Mouse (Mus musculus) heart, embryonic 14.5 days (tissue): ENCODE measurements around the gene Ubp1. TPM values are rescaled to one million over a fixed set of nuclear protein-coding genes. Genes with fewer than 3 reads are reported as not detected.
A peak's percentile ranks its signal among the peaks of the same experiment; 100 is the strongest.

Experiments used
- ATAC-seq: fragments of 200-750 bp; cut with Nextera tagmentation; 2 replicates; pipeline ENCODE4 v1.8.0; 2017; ENCODE audit warnings: low read depth, moderate TSS enrichment; ENCODE audit not compliant: insufficient number of reproducible peaks, insufficient read depth, low FRiP score
- H3K27ac ChIP-seq, 2 experiments: fragments of 200-500 bp in 1 of 2; fragments of 300-500 bp in 1 of 2; sonication (generic) in 1 of 2; replicated peaks in 1 of 2; 2 replicates each; pipeline ENCODE4 v1.5.1; 2012 to 2014; ENCODE audit warnings: low read depth in 2 of 2, low read length in 2 of 2, control low read depth in 1 of 2, mild to moderate bottlenecking in 1 of 2, mixed read lengths in 1 of 2; ENCODE audit not compliant: control insufficient read depth in 1 of 2, insufficient read depth in 1 of 2
- H3K27me3 ChIP-seq: fragments of 300-500 bp; sonication (generic); 2 replicates; pipeline ENCODE4 v1.6.1; 2014; ENCODE audit warnings: mild to moderate bottlenecking, low read length, control low read depth; ENCODE audit not compliant: control insufficient read depth, insufficient read depth
- H3K36me3 ChIP-seq: fragments of 300-500 bp; sonication (generic); 2 replicates; pipeline ENCODE4 v1.6.1; 2014; ENCODE audit warnings: mild to moderate bottlenecking, control low read depth, low read length, mixed read lengths; ENCODE audit not compliant: control insufficient read depth, insufficient read depth
- H3K4me1 ChIP-seq, 2 experiments: fragments of 200-500 bp in 1 of 2; fragments of 300-500 bp in 1 of 2; sonication (generic) in 1 of 2; 2 replicates each; pipeline ENCODE4 v1.6.1; 2012 to 2014; ENCODE audit warnings: low read length in 2 of 2, control low read depth in 1 of 2, mixed read lengths in 1 of 2; ENCODE audit not compliant: control insufficient read depth in 2 of 2, insufficient read depth in 2 of 2
- H3K4me2 ChIP-seq: fragments of 300-500 bp; sonication (generic); 2 replicates; pipeline ENCODE4 v1.6.1; 2014; ENCODE audit warnings: mild to moderate bottlenecking, low read length
- H3K4me3 ChIP-seq, 2 experiments: fragments of 200-500 bp in 1 of 2; fragments of 300-500 bp in 1 of 2; sonication (generic) in 1 of 2; 2 replicates each; pipeline ENCODE4 v1.5.1; 2012 to 2014; ENCODE audit warnings: low read length in 2 of 2, mild to moderate bottlenecking in 2 of 2, control low read depth in 1 of 2, low read depth in 1 of 2, moderate library complexity in 1 of 2; ENCODE audit not compliant: control insufficient read depth in 1 of 2, insufficient read depth in 1 of 2
- H3K9ac ChIP-seq: fragments of 300-500 bp; sonication (generic); 2 replicates; pipeline ENCODE4 v1.6.1; 2014; ENCODE audit warnings: mild to moderate bottlenecking, low read length
- H3K9me3 ChIP-seq: fragments of 300-500 bp; sonication (generic); 2 replicates; pipeline ENCODE4 v1.6.1; 2016; ENCODE audit warnings: low read length, control low read depth; ENCODE audit not compliant: control insufficient read depth
- WGBS: fragments of 180-500 bp; shearing (Covaris S2); extraction: QIAGEN DNeasy Blood & Tissue Kit; methylation state at CpG from one replicate; pipeline ENCODE4 v1.1.7; 2014; 5-methylcytosine and 5-hydroxymethylcytosine counted together
- polyA plus RNA-seq: library from polyadenylated mRNA; unstranded; fragments of >200 nt; fragmentation: Nextera tagmentation; extraction: Ambion mirVana; gene quantifications from 2 replicates; pipeline ENCODE4 v1.2.1, GENCODE M21; 2014

The Ubp1 gene
- polyA plus RNA-seq, 1 experiment from 2014 or later, result 27.6 TPM

DNA sequence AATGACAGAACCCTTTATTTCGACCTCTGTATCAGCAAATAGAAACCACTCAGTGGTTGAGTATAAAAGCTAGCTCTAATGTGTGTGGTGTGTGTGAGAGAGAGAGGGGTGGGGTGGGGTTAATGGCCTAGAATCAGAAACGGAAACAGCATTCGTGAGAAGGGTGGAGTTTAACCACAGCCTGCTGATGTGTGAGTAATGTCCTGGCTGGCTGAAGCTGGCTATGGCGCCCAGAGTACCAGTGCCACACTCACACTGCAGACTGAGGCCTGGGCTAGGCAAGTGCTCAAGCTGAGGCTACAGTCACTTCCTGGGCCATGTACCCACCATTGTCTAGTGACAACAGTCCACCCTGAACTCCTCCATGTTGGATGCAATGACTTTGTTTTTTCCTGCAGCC, 85.7 kb downstream of the Ubp1 start:
- no peak overlapping the region for H3K4me2 ChIP-seq
- H3K4me1 ChIP-seq, result no peaks in the 10 kb centered on the region
- H3K9ac ChIP-seq, result no peak overlapping the region
- no peaks in the 10 kb centered on the region for H3K27me3 ChIP-seq
- no peak overlapping the region for H3K27ac ChIP-seq
- H3K36me3 ChIP-seq, result no peaks in the 10 kb centered on the region
- 68% methylated on average over 4 of the region's 4 CpGs for WGBS
- H3K9me3 ChIP-seq, result no peaks in the 10 kb centered on the region
- no peak for ATAC-seq
- H3K4me3 ChIP-seq, result no peak overlapping the region

DNA sequence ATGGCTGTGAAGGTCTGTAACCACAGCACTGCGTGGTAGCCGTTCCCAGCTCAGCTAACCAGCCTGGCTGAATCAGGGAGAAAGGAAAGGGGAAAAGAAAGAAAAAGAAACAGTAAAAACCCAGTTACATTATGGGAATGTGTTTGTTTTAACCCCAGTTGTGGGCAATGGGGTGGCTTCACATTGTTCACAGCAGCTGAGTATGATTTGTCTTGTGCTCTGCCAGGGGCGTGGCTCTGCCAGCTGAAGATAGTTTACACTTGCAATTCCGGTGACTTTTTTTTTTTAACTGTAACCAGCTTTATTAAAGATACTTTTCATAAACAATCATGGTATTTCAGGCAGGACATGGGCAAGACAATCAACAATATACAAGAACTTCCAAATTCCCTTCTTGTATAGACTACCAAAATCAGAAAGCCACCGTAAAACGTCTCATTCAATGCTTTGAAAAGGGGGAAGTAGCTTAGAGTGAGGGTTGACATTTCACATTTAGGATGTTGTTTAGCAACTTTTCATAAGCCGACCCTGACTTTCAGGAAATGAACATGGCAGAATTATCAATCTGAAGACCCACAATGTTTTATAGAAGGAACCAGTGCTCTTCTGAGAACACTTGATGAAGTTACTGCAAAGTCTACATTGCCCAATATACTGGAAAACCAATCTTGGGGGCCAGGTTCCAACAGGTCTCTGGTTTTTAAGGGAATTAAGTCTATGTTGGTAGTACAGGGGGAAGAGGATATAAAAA, 88.5 kb downstream of the Ubp1 start:
- no peak overlapping the region for H3K4me3 ChIP-seq
- no peaks in the 10 kb centered on the region for H3K27me3 ChIP-seq
- no peak overlapping the region for H3K4me2 ChIP-seq
- H3K4me1 ChIP-seq, result no peaks in the 10 kb centered on the region
- H3K36me3 ChIP-seq, result no peaks in the 10 kb centered on the region
- no peak overlapping the region for H3K9ac ChIP-seq
- H3K9me3 ChIP-seq, result no peaks in the 10 kb centered on the region
- H3K27ac ChIP-seq, result no peak overlapping the region
- 87% methylated on average over 7 of the region's 7 CpGs for WGBS
- ATAC-seq, result no peak

DNA sequence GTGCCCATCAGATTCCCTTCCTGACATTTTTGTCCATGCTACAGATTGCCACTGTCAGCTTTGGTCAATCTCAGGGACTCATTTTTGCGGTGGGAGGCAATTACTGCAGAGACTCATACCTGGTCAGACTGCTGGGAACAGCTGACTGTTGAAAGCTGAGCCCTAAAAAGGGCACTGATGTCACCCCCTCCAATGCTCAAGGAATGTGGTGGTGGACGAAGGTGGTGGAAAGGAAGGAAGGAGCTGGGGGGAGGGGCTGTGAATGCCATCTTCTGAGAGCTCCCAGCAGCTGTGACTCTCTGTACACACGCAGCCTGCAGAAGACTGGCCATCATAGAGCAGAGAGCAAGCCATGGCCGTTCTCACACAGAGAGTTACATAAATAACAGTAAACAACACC, 91.4 kb downstream of the Ubp1 start:
- H3K4me3 ChIP-seq, result no peak overlapping the region
- 34% methylated on average over 4 of the region's 4 CpGs for WGBS
- no peak overlapping the region for H3K4me2 ChIP-seq
- H3K36me3 ChIP-seq, result no peaks in the 10 kb centered on the region
- H3K4me1 ChIP-seq, result peaks cover 3 to 8% of the 10 kb centered on the region in 2 experiments; a peak in 2 of 4 replicates
- H3K9me3 ChIP-seq, result no peaks in the 10 kb centered on the region
- no peak for ATAC-seq
- peaks cover 3% of the 10 kb centered on the region; the same call in 1 of the 2 replicates for H3K27me3 ChIP-seq
- no peak overlapping the region for H3K9ac ChIP-seq
- no peak overlapping the region for H3K27ac ChIP-seq

DNA sequence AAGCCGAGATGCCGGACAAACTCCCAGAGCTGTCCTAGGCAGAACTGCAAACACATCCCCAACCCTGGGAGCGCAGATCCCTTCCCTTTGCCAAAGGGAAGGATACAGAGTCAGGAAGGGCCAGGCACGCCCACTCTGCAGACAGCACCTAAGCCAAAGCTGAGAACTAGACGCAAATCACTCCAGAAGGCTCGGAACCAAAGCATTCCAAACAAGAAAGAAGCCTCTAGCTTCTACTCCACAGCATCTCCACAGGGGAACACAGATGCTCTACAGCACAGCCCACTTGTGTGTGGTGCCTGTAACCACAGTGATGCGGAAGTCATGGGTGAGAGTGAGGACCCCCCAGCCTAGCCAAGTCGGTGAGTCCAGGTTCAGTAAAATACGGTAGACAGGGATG, 94.4 kb downstream of the Ubp1 start:
- Histone ChIP-seq H3K4me1 (peaks cover 3 to 8% of the 10 kb centered on the region in 2 experiments; a peak in 2 of 4 replicates), H3K9ac (no peak overlapping the region), H3K27me3 (peaks cover 3% of the 10 kb centered on the region; the same call in 1 of the 2 replicates), H3K9me3 (no peaks in the 10 kb centered on the region), H3K4me3 (no peak overlapping the region), H3K4me2 (no peak overlapping the region), H3K27ac (no peak overlapping the region), H3K36me3 (no peaks in the 10 kb centered on the region)
- WGBS, result 56% methylated on average over 9 of the region's 9 CpGs
- ATAC-seq, result no peak

DNA sequence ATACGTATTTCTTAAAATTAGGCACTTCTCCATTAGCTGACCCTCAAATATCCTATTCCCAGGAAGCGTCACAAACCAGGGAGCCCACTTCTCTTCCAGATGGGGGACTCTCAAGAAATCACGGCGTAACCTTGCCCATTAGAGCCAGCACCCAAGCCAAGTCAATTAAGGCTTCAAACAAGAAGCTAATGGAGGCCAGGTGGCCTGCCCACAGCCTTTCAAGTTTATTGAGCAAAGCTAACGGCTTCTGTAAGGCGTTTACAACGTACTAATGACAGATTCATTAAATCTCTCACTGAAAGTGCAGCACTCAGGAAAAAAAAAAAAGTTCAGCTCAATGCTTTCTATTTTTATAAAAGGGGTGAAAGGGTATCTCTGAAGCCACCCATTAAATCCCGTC, 95.1 kb downstream of the Ubp1 start:
- 22% methylated on average over 8 of the region's 8 CpGs for WGBS
- Histone ChIP-seq H3K27me3 (peaks cover 3% of the 10 kb centered on the region; the same call in 1 of the 2 replicates), H3K27ac (no peak overlapping the region), H3K4me2 (peak overlapping the region; percentile 84), H3K4me3 (peak overlapping the region; percentile 50 to 78), H3K36me3 (no peaks in the 10 kb centered on the region), H3K4me1 (peaks cover 3 to 8% of the 10 kb centered on the region in 2 experiments; a peak in 2 of 4 replicates), H3K9ac (peak overlapping the region; percentile 64), H3K9me3 (no peaks in the 10 kb centered on the region)
- ATAC-seq, result no peak

DNA sequence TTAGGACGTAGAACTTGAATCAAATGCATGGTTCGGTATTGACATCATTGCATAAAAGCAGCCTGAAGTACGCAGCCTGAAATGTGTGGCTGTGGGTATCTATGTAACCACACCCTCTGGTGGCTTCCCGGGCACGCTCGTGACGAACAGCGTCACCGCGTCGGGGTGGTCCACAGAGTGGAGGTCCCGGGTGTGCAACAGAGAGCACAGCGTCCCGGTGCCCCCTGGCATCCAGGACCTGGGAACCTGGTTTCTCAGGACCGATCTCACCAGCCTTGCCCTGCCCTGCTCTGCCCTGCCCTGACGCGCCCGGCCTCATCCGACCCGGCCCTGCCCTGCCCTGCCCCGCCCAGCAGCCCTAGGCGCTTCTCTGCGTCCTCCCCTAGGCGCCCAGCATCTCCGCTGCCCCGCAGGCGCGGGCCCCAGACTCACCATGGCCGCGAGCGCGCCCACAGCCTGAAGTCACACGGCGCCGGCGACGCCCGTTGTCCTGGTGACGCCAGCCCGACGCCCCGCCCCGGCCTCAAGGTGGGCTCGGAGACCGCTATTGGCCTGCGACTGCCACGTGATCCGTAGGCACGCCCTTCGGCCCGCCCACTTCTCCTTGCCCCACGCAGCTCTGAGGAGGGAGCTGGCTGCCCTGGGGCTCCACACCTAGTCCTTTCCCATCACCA, 95.7 kb downstream of the Ubp1 start:
- ATAC-seq, result peak; percentile 90
- peaks cover 3% of the 10 kb centered on the region; the same call in 1 of the 2 replicates for H3K27me3 ChIP-seq
- WGBS, result under 1% methylated on average over 52 of the region's 52 CpGs

More for the DNA sequence above, 95.7 kb downstream of the Ubp1 start:
- H3K4me3 ChIP-seq, result peak overlapping the region; percentile 50 to 78
- no peak overlapping the region for H3K27ac ChIP-seq
- H3K9ac ChIP-seq, result peak overlapping the region; percentile 64
- peaks cover 3 to 8% of the 10 kb centered on the region in 2 experiments; a peak in 2 of 4 replicates for H3K4me1 ChIP-seq
- no peaks in the 10 kb centered on the region for H3K36me3 ChIP-seq
- H3K9me3 ChIP-seq, result no peaks in the 10 kb centered on the region
- H3K4me2 ChIP-seq, result peak overlapping the region; percentile 84
